Mouse (Mus musculus): ENCODE measurements at regions not wholly inside any gene's neighbourhood (a gene's known extent, or its start where the extent isn't known, plus 50 kb on each side); places are given as distances from the start of the nearest gene placed in this dataset.
"Not testable (repeated sequence)": the region's sequence is repeated elsewhere in the genome, so short reads cannot be mapped to it uniquely, and the experiment has no call there.

DNA sequence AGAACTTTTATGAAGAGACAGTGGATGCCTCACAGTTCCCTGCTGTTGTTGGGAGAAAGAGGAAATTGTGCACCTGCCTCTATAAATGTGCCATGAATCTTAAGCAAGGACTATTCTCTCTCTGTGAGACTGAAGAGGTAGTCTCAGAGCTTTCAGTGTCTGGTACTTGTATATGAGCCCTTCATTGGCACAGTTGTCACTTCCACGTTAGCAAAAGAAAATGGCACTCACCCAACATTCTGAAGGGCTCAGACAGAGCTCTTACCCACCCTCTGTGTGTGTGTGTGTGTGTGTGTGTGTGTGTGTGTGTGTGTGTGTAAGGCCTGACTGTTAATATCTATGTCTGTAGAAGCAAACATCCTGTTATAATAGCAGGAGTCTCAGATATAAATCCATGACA lies 75.6 kb upstream of the Lhfpl3 start:
- DNase-seq (ENCODE audit: low spot score in 2 of 2), result no peak
- no peak for TF ChIP-seq CTCF (conservative IDR thresholded peaks at IDR 0.05)
- no peak overlapping the region for H3K4me3 ChIP-seq
- no peak overlapping the region for H3K27ac ChIP-seq

DNA sequence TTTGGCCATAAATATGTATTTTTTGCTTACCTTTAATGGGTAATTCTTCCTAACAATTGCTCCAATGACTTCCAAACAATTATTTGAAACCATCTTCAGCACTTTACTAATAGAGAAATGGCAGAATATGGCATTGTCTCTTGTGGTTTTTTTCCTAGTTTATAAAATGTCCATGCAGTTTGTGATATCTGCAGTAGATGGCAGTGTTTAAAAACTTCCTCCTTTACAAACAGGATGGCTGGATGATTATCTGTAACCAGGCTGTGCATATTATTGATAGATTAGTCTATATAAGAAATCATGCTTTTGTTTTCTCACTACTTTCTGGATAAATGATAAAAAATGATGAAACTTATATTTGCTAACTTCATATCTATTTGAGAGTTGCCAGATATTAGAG lies 91.0 kb upstream of the Orc5 start:
- DNase-seq (ENCODE audit: low spot score in 2 of 2), result peak; percentile 1 to 17
- TF ChIP-seq CTCF (conservative IDR thresholded peaks at IDR 0.05), result peak; percentile 84
- H3K4me3 ChIP-seq, result no peak overlapping the region
- no peak overlapping the region for H3K27ac ChIP-seq

DNA sequence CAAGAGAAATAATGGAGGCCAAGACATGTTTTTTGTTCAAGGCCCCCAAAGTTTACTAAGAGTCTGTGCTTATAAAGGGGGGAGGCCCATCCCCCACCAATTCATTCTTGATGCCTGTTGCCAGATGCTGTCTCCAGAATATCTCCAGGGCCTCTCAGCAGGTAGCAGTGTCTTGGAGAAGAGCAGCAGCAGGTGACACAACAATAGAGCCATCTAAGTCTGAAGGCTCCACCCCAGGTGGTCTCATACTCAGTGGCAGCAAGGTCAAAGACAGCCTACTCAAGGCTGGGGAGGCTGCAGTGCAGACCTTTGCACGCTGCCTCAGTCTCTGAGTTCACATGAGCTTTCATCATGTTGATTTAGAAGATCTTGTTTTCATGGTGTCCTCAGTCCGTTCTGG lies 66.8 kb upstream of the Orc5 start:
- not testable (repeated sequence) for DNase-seq (ENCODE audit: low spot score in 2 of 2); H3K4me3 ChIP-seq

More for the DNA sequence above, 66.8 kb upstream of the Orc5 start:
- H3K27ac ChIP-seq, result not testable (repeated sequence)
